Mouse (Mus musculus) intestine, postnatal 0 days (tissue): ENCODE measurements around the gene AU021092. TPM values are rescaled to one million over a fixed set of nuclear protein-coding genes. Genes with fewer than 3 reads are reported as not detected.

ENCODE experiments used
- ATAC-seq: fragments of 200-750 bp; cut with Nextera tagmentation; 2 replicates; pipeline ENCODE4 v1.8.0; 2017; ENCODE audit warnings: mild to moderate bottlenecking, moderate TSS enrichment, moderate library complexity
- H3K27ac ChIP-seq: fragments of 300-500 bp; sonication (generic); 2 replicates; pipeline ENCODE4 v1.5.1; 2014; ENCODE audit warnings: mild to moderate bottlenecking, low read depth, low read length, moderate library complexity
- H3K27me3 ChIP-seq: fragments of 300-500 bp; sonication (generic); replicated peaks from 2 replicates; pipeline ENCODE4 v1.6.1; 2014; ENCODE audit warnings: low read length, mixed read lengths; ENCODE audit not compliant: control insufficient read depth, insufficient read depth
- H3K36me3 ChIP-seq: fragments of 300-500 bp; sonication (generic); 2 replicates; pipeline ENCODE4 v1.6.1; 2014; ENCODE audit warnings: mild to moderate bottlenecking, moderate library complexity; ENCODE audit not compliant: control insufficient read depth, insufficient read depth
- H3K4me1 ChIP-seq: fragments of 300-500 bp; sonication (generic); replicated peaks from 2 replicates; pipeline ENCODE4 v1.6.1; 2014; ENCODE audit warnings: antibody characterized with exemption, low read length, mixed read lengths; ENCODE audit not compliant: control insufficient read depth, insufficient read depth
- H3K4me2 ChIP-seq: fragments of 300-500 bp; sonication (generic); replicated peaks from 2 replicates; pipeline ENCODE4 v1.6.1; 2014; ENCODE audit warnings: low read depth, mild to moderate bottlenecking, moderate library complexity
- H3K4me3 ChIP-seq: fragments of 300-500 bp; sonication (generic); 2 replicates; pipeline ENCODE4 v1.5.1; 2014; ENCODE audit warnings: low read depth, low read length
- H3K9ac ChIP-seq: fragments of 300-500 bp; sonication (generic); 2 replicates; pipeline ENCODE4 v1.6.1; 2014; ENCODE audit warnings: mild to moderate bottlenecking, low read depth, low read length
- H3K9me3 ChIP-seq: fragments of 300-500 bp; sonication (generic); 2 replicates; pipeline ENCODE4 v1.6.1; 2016; ENCODE audit warnings: mixed run types; ENCODE audit not compliant: control insufficient read depth
- CTCF ChIP-seq: sonication (generic); IDR thresholded peaks from 2 replicates; pipeline ENCODE4 v1.5.1; 2016; ENCODE audit warnings: low read depth, mild to moderate bottlenecking, control low read depth, antibody characterized with exemption, moderate library complexity
- WGBS: fragments of 180-500 bp; shearing (Covaris S2); extraction: QIAGEN DNeasy Blood & Tissue Kit; methylation state at CpG from one replicate; pipeline ENCODE4 v1.1.7; 2014; 5-methylcytosine and 5-hydroxymethylcytosine counted together
- polyA plus RNA-seq: library from polyadenylated mRNA; unstranded; fragments of >200 nt; fragmentation: Nextera tagmentation; extraction: Ambion mirVana; gene quantifications from 2 replicates; pipeline ENCODE4 v1.2.1, GENCODE M21; 2015

Gene AU021092
- 3.9 and 4.0 TPM in 2 replicates for polyA plus RNA-seq

GRCm38 (mm10) chr16:5222140-5222539, at the start of gene AU021092:
TSS of gene AU021092 (minus strand) at chr16:5222299.
- Histone ChIP-seq H3K4me1 (no peaks in the 10 kb centered on the region), H3K27me3 (no peaks in the 10 kb centered on the region), H3K4me2 (no peak within 1 kb of the TSS), H3K36me3 (no peaks in the 10 kb centered on the region), H3K9ac (no peak within 1 kb of the TSS), H3K27ac (no peak within 1 kb of the TSS), H3K9me3 (no peaks in the 10 kb centered on the region), H3K4me3 (no peak within 1 kb of the TSS)
- no peak for ATAC-seq
- TF ChIP-seq CTCF, result no peak
- WGBS, result 56% methylated on average over 6 of the region's 6 CpGs

GRCm38 (mm10) chr16:5271411-5272035, 49.4 kb upstream of the AU021092 start:
- Histone ChIP-seq H3K4me1 (no peaks in the 10 kb centered on the region), H3K27ac (no peak overlapping the region), H3K36me3 (no peaks in the 10 kb centered on the region), H3K27me3 (no peaks in the 10 kb centered on the region), H3K9me3 (no peaks in the 10 kb centered on the region), H3K9ac (no peak overlapping the region), H3K4me3 (no peak overlapping the region), H3K4me2 (no peak overlapping the region)
- ATAC-seq, result 0 out of 2 replicates have a peak, but pooled peaks have one; percentile 8
- no peak for TF ChIP-seq CTCF
- 83% methylated on average over 4 of the region's 4 CpGs for WGBS

- 85% methylated on average over 7 of the region's 7 CpGs for WGBS
- H3K9me3 ChIP-seq, result no peaks in the 10 kb centered on the region
- H3K4me1 ChIP-seq, result no peaks in the 10 kb centered on the region
- H3K36me3 ChIP-seq, result no peaks in the 10 kb centered on the region
- no peak overlapping the region for H3K4me2 ChIP-seq
- ATAC-seq, result no peak
- no peak overlapping the region for H3K9ac ChIP-seq
- no peak for TF ChIP-seq CTCF
- H3K27ac ChIP-seq, result no peak overlapping the region
- no peak overlapping the region for H3K4me3 ChIP-seq
- no peaks in the 10 kb centered on the region for H3K27me3 ChIP-seq
Observed at GRCm38 (mm10) chr16:5263926-5264325, 41.8 kb upstream of the AU021092 start.

- 65% methylated on average over 8 of the region's 8 CpGs for WGBS
- ATAC-seq, result no peak
- TF ChIP-seq CTCF, result no peak
- Histone ChIP-seq H3K9me3 (no peaks in the 10 kb centered on the region), H3K4me3 (no peak overlapping the region), H3K36me3 (no peaks in the 10 kb centered on the region), H3K27ac (no peak overlapping the region), H3K27me3 (no peaks in the 10 kb centered on the region), H3K4me2 (no peak overlapping the region), H3K9ac (no peak overlapping the region), H3K4me1 (no peaks in the 10 kb centered on the region)
Observed at GRCm38 (mm10) chr16:5263156-5263555, 41.1 kb upstream of the AU021092 start.

GRCm38 (mm10) chr16:5255779-5256496, 33.8 kb upstream of the AU021092 start, which contains the start of gene Eef2kmt:
TSS of gene Eef2kmt (minus strand) at chr16:5255983.
- WGBS, result under 1% methylated on average over 57 of the region's 57 CpGs

GRCm38 (mm10) chr16:5255081-5255740, 33.1 kb upstream of the AU021092 start:
- no peak for TF ChIP-seq CTCF
- Histone ChIP-seq H3K36me3 (peaks cover 5% of the 10 kb centered on the region; the same call in 1 of the 2 replicates), H3K4me2 (peak overlapping the region; percentile 77), H3K27ac (peak overlapping the region; percentile 63), H3K27me3 (no peaks in the 10 kb centered on the region), H3K9ac (peak overlapping the region; percentile 60), H3K4me1 (peaks cover 3% of the 10 kb centered on the region; the same call in 1 of the 2 replicates), H3K4me3 (peak overlapping the region; percentile 78), H3K9me3 (no peaks in the 10 kb centered on the region)
- no peak for ATAC-seq
- 1% methylated on average over 27 of the region's 27 CpGs for WGBS

More at GRCm38 (mm10) chr16:5255779-5256496, 33.8 kb upstream of the AU021092 start, which contains the start of gene Eef2kmt:
- H3K36me3 ChIP-seq, result peaks cover under 1% of the 10 kb centered on the region; the same call in 1 of the 2 replicates
- TF ChIP-seq CTCF, result peak; percentile 86
- no peaks in the 10 kb centered on the region for H3K27me3 ChIP-seq
- H3K9ac ChIP-seq, result peak within 1 kb of the TSS; percentile 60
- H3K4me1 ChIP-seq, result peaks cover 3% of the 10 kb centered on the region; the same call in 1 of the 2 replicates
- H3K4me3 ChIP-seq, result peak within 1 kb of the TSS; percentile 78
- H3K9me3 ChIP-seq, result no peaks in the 10 kb centered on the region
- H3K27ac ChIP-seq, result peak within 1 kb of the TSS; percentile 63
- ATAC-seq, result peak; percentile 96
- peak within 1 kb of the TSS; percentile 77 for H3K4me2 ChIP-seq
